Mouse (Mus musculus) kidney, postnatal 14 days (tissue): ENCODE results near the gene Rps27a.

Source experiments
- DNase-seq: peaks from one replicate; pipeline ENCODE4 v3.0.0; 2022; ENCODE audit warnings: mixed read lengths

Rps27a gene

DNA sequence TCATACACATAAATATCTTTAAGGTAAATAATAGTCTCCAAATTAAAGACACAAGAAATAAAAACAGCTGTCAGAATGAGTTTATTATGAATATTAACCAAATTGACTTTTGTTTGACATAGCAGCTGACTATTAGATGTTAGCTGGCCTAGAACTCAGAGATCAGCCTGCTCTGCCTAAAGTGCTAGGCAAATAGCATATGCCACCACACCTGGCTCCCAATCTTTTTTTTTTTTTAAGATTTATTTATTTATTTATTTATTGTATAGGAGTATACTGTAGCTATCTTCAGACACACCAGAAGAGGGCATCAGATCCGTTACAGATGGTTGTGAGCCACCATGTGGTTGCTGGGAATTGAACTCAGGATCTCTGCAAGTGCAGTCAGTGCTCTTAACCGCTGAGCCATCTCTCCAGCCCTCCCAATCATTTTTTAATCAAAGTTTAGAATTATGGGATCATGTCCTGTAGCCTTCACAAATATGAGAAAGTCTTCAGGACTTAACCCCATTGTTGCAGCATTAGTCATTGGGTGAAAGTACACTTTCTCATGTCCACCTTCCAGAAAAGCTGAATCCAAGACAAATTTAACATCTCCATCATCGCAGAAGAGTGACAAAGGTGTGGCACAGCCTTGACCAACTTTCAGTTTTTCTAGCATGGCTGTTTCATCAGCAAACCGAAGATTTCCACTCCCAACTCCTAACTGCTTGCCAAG, 34.9 kb downstream of the Rps27a start:
- DNase-seq: no peak

DNA sequence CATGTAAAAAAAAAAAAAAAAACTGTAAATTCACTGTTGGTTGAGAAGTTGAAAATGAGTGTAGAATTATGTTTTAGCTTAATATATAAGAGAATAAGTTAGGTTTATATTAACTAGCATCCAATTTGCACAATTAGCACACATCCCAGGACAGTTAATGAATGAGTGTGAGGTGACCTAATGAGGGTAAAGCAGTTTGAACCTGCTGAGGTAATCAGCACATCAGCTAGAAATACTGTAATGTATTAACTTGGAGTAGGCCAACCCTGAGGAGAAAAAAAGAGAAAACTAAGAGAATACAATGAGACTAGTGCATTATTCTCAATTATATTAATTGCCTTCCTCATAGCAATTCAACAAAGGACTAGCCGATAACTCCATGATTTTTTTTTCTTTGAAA, 38.5 kb downstream of the Rps27a start:
- no peak for DNase-seq

DNA sequence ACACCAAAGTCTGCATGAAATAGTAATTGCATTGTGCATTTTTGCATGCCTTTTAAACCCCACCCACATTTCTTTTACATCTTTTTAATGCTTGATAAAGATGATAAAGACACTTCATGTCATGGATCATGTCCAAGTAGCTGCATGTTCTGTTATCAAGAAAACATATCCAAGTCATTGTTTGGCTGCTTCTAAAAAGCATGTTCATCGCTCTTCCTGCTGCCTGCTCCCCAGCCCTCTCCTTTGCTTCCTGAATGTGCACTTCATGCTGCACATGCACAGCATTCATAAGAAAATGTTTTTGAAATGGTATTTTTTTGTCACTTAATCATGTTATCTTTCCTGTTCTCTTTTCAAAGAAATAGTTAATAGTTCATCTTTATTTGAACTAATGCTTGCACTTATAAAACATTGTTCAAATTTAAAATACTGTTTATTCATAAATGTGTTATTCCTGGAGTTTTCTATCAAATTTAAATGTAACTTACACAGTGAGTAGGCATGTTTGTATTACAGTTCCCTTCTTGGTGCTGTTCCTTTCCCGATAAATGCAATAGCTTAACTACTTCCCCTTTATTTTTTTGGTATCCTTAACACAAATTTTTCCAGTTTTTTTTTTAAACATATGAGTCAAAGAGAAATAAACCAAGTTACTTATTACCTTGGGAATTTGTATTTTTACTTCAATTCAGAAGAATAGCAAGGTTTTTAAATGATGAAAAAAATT, 42.8 kb downstream of the Rps27a start:
- no peak for DNase-seq

DNA sequence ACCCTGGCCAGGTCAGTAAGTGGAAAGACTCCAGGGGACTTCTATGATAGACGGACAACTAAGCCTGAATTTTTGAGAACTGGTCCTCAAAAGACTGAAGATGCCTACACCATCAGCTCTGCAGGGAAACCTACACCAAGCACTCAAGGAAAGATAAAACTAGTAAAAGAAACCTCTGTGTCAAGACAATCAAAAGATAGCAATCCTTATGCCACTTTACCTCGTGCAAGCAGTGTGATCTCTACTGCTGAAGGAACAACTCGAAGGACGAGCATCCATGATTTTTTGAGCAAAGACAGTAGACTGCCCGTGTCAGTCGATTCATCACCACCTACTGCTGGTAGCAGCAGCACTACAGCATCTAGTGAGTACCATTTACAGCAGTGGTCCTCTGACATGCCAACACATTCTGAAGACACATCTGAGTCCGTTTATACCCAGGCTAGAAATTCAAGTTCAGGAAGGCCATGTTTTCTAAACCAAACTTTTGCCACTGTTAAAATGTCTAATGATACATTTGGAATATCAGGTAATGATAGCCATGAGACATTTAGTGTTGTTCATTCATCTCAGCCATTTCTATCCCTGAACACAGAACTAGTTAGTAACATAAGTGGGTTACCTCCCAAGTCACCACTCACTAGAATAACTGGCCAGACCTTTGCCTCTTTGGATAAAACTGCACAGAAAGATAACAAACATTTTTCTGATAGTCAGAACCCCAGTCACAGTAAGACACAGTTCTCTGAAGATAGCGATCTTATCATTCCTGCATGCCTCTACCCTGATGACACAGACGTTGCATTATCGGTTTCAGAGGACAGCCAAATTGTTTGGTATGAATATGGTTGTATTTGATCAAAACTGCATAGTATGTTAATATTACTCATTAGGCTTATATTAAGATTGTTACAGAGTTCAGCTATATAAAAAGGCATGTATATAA, 43.7 kb downstream of the Rps27a start:
- DNase-seq: no peak

DNA sequence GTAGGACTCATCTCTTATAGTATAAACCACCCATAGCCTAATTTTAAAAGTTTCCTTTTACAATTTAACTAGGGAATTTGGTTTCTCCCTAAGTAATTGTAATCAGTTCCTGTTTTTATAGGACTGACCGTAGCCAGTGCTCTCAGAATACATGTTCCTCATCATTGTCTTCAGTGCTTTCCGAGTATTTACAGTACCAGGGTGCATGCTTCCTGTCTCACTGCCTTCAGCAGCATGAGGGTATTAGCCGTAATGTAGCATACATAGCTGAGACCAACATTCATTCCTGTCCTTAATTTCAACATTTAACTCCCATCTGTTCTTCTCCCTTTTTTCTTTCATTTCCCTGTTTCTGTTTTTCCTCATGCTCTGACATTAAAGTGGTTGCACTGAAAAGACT, 50.9 kb downstream of the Rps27a start:
- DNase-seq: no peak
